Mouse (Mus musculus): ENCODE data around the gene Ptpn12.
"Not testable (repeated sequence)": the region's sequence is repeated elsewhere in the genome, so short reads cannot be mapped to it uniquely, and the experiment has no call there.

Ptpn12 gene

DNA sequence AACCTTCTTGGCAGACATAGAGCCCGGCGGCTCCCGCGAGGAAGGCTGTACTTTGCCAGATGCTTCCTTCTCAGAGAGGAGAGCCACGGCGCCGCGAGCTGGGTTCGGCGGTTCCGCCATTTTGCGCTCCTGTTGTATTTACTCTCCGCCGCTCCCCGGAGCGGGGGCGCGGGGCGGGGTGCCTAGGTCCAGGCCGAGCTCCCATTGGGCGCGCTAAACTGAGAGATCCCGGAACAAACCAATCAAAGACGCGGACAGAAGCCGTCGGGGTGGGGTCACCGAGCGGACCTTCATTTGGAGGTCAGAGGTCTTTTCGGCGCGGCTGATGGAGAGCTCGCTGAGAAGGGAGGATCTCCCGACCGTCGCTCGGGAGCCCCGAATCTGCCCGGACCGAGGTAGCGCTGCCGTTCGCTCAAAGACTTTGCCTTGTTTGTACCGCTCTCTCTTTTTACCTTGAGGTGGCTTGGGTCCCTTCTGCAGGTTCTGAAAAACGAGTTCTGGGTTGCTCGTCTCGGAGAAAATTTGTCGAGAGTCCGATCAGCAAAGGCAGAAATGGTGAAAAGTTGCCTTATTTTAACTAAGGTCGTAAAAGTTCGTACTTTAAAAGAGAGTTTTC lies 103.9 kb downstream of the Ptpn12 start:
- DNase-seq (ENCODE audit: low spot score): peak; percentile 87

GRCm38 (mm10) chr5:20950855-20951650 lies 104.7 kb downstream of the Ptpn12 start:
- peak; percentile 31 for DNase-seq (ENCODE audit: low spot score)

- no peak for DNase-seq (ENCODE audit: low spot score)
These were observed 105.2 kb downstream of the Ptpn12 start for GRCm38 (mm10) chr5:20950516-20950854.

DNA sequence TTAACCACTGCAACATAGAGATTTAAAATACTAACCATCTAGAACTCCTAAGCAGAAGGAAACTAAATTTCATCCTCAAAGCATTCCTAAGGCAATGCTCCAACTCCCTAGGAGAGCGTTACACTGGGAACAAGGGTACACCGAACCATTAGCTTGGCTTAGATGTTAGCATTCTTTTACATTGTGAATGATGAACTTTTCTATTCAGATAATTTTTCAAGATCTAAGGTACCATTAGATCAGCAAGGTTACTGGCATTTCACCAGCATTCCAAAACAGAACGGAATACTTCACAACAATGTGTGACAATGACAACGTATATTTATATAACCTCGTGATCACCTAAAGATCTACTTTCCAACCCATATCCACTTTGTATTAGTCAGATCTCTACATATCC lies 105.6 kb downstream of the Ptpn12 start:
- no peak for DNase-seq (ENCODE audit: low spot score)

DNA sequence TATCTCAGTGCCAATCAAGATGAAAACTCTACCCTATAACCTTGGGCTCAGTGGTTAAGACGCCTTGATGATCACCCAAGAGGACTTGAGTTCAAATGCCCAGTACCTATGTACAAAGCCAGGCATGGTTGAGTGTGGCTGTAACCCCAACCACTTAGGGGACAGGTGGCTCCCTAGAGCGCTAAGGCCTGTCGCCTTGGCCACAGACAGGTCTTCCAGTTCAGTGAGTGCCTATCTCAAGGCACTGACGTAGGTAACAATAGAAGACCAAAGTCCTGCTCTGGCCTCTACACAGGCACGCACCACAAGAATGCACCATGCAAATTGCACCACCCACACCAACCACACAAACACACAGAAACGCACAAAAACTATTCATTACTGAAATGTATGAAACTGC lies 108.8 kb downstream of the Ptpn12 start:
- no peak for DNase-seq (ENCODE audit: low spot score)

- DNase-seq (ENCODE audit: low spot score): no peak
These were observed 110.6 kb downstream of the Ptpn12 start for GRCm38 (mm10) chr5:20944961-20945748.

DNA sequence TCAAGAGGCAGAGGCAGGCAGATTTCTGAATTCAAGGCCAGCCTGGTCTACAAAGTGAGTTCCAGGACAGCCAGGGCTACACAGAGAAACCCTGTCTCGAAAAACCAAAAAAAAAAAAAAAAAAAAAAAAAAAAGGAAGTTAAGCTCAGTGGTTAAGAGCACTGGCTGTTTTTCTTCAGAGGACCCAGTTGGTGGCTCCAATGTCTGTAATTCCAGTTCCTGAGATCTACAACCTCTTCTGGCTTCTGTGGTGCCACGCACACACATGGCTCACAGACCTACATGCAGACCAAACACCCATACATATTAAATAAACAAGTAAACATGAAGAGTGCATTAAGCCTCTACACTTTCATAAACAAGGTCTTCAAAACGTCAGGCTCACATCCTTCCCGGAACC lies 111.9 kb downstream of the Ptpn12 start:
- not testable (repeated sequence) for DNase-seq (ENCODE audit: low spot score)

- DNase-seq (ENCODE audit: low spot score): no peak
These were observed 113.2 kb downstream of the Ptpn12 start for GRCm38 (mm10) chr5:20942523-20942922.

- DNase-seq (ENCODE audit: low spot score): no peak
These were observed 114.5 kb downstream of the Ptpn12 start for GRCm38 (mm10) chr5:20941205-20941604.

- no peak for DNase-seq (ENCODE audit: low spot score)
These were observed 115.0 kb downstream of the Ptpn12 start for GRCm38 (mm10) chr5:20940696-20941095.

DNA sequence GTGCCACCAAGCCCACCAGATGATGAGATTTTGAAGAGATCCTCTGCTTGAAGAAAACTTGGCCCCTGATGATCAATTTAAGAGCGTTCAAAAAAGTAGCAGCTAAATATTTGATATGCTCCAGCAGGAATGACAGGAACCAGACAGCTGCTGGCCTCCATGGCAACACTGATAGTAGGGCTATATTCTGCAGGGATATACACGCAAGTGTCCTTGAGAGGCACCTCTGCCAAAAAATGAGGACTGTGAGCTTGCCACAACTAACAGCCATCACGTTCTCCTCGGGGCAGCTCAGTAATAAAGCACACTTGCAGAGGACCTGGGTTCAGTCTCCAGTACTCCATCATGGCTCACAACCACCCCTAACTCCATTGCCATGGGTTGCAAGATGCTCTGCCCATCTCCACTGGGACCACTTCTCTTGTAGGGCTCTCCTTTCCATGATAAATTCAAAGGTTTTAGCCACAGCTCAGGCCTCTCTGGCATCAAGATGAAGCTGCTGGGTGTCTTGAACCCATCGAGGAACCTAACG lies 115.6 kb downstream of the Ptpn12 start:
- no peak for DNase-seq (ENCODE audit: low spot score)

DNA sequence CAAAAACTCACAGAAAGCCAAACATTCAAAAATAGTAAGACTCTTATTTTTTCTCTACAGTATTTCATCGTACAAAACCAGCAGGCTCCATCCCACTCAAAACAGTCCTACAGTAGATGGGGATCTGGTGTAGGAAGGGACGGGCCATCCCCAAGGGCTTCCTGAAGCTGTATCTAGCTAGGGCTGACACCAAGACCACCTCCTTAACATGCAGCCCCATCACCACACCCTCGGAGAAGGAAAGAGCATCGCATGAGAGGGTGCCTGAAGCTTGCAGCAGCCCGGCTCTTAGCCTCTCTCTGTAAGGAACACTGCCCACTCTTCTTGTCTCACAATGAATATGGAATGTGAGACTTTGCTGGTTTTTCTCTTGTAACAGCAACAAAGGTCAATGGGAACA lies 117.2 kb downstream of the Ptpn12 start:
- DNase-seq (ENCODE audit: low spot score): no peak
